Mouse (Mus musculus): ENCODE results near the gene Grcc10. TPM values are rescaled to one million over a fixed set of nuclear protein-coding genes. Genes with fewer than 3 reads are reported as not detected.
A peak's percentile ranks its signal among the peaks of the same experiment; 100 is the strongest.

Grcc10 gene
- polyA plus RNA-seq, 1 experiment from 2014 or later: 364 TPM

DNA sequence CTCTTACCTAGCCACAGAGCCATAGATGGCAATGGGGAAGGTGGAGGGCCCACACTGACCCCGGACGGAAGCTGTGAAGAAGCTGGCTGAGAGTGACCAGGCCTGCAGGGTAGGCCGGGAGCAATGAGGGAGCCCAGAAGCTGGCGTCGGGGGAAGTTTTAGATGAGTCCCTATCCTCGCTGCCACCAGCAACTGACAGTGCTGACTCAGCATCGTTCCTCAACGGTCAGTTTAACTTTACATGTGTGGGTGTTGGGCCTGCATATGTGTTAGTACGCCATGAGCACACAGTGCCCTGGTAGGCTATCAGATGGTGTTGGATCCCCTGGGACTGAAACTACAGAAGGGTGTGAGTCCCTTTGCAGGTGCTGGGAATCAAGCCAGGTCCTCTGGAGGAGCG lies 16.7 kb downstream of the Grcc10 start:
- Histone ChIP-seq H3K4me3 (no peak overlapping the region), H3K27me3 (replicated peaks) (no peaks in the 10 kb centered on the region), H3K36me3 (no peaks in the 10 kb centered on the region), H3K9ac (no peak overlapping the region), H3K9me3 (no peaks in the 10 kb centered on the region), H3K4me2 (no peak overlapping the region), H3K27ac (replicated peaks) (no peak overlapping the region), H3K4me1 (peaks cover 4% of the 10 kb centered on the region; the same call in 1 of the 2 replicates)
- ATAC-seq (ENCODE audit: extremely low read depth, insufficient number of reproducible peaks, low FRiP score, low TSS enrichment): no peak
- WGBS: 74% methylated on average over 10 of the region's 10 CpGs

DNA sequence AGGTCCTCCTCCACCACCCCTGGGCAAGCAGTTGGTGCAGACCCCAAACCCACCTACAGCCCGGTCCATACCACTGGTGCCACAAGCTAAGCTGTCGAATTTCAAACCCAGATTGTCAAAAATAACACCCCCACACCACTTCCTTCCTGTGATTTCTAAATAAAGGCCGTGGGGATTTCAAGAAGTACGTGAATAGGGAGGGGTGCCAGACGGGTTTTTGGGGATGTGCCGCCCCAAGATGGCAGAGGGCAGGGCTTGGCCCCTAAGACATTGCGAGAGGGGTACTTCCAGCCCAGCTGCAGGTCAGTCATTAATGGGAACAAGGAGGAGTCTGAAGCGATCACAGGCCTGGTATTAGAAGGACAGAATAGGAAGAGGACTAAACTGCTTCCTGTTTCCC lies 17.6 kb downstream of the Grcc10 start:
- WGBS: 68% methylated on average over 8 of the region's 8 CpGs
- Histone ChIP-seq H3K9ac (no peak overlapping the region), H3K4me1 (peaks cover 12% of the 10 kb centered on the region; the same call in 1 of the 2 replicates), H3K4me2 (no peak overlapping the region), H3K36me3 (no peaks in the 10 kb centered on the region), H3K27ac (replicated peaks) (no peak overlapping the region), H3K9me3 (no peaks in the 10 kb centered on the region), H3K27me3 (replicated peaks) (no peaks in the 10 kb centered on the region), H3K4me3 (no peak overlapping the region)
- ATAC-seq (ENCODE audit: extremely low read depth, insufficient number of reproducible peaks, low FRiP score, low TSS enrichment): no peak

DNA sequence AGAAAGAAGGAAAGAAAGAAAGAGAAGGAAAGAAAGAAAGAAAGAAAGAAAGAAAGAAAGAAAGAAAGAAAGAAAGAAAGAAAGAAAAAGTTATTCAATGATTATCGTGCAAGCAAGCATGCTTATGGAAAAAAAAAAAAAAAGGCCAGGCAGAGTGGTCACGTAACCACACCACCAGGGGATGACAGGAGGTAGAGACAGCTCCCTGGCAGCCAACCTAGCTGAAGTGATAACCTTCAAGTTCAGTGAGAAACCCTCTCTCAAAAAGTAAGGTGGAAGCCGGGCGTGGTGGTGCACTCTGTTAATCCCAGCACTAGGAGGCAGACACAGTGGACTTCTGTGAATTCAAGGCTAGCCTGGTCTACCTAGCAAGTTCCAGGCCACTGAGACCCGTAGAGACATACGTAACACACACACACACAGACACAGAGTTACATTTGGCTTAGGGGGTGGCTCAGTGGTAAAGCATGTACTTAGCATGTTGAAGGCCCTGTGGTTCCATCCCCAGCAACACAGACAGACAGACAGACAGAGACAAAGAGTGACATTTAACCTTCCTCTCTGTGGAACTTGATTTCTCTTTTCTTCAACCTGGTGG lies 18.2 kb downstream of the Grcc10 start:
- no peak for ATAC-seq (ENCODE audit: extremely low read depth, insufficient number of reproducible peaks, low FRiP score, low TSS enrichment)

DNA sequence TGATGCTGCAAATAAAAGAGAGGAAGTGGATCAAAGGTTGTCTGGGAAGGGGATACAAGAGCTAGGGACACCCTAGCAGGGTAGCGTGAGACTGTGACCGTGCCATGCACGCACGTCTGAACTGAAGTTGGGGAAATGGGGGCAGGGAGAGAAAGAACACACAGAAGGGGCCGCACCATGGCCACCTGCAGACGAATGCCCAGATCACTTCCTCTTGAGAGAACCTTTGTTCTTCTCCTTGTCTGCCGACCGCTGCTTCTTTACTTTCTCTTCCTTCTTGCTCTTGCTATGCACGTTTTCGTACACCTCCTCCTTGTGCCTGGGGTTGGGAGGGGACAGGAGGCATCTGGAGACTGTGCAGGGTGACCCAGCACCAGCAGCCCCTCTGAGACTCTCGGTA lies 20.3 kb downstream of the Grcc10 start:
- H3K4me1 ChIP-seq: peaks cover 12% of the 10 kb centered on the region; the same call in 1 of the 2 replicates
- H3K9ac ChIP-seq: no peak overlapping the region
- no peak overlapping the region for H3K4me3 ChIP-seq
- no peak overlapping the region for H3K4me2 ChIP-seq
- WGBS: 64% methylated on average over 11 of the region's 11 CpGs
- no peak overlapping the region for H3K27ac ChIP-seq (replicated peaks)
- peaks cover 21% of the 10 kb centered on the region for H3K36me3 ChIP-seq
- no peak for ATAC-seq (ENCODE audit: extremely low read depth, insufficient number of reproducible peaks, low FRiP score, low TSS enrichment)
- H3K27me3 ChIP-seq (replicated peaks): no peaks in the 10 kb centered on the region
- H3K9me3 ChIP-seq: no peaks in the 10 kb centered on the region

More for the DNA sequence above, 18.2 kb downstream of the Grcc10 start:
- H3K9me3 ChIP-seq: no peaks in the 10 kb centered on the region
- H3K9ac ChIP-seq: no peak overlapping the region
- no peaks in the 10 kb centered on the region for H3K36me3 ChIP-seq
- H3K4me1 ChIP-seq: peaks cover 12% of the 10 kb centered on the region; the same call in 1 of the 2 replicates
- H3K27me3 ChIP-seq (replicated peaks): no peaks in the 10 kb centered on the region
- H3K4me3 ChIP-seq: no peak overlapping the region
- 61% methylated on average over 6 of the region's 6 CpGs for WGBS
- no peak overlapping the region for H3K4me2 ChIP-seq
- no peak overlapping the region for H3K27ac ChIP-seq (replicated peaks)

DNA sequence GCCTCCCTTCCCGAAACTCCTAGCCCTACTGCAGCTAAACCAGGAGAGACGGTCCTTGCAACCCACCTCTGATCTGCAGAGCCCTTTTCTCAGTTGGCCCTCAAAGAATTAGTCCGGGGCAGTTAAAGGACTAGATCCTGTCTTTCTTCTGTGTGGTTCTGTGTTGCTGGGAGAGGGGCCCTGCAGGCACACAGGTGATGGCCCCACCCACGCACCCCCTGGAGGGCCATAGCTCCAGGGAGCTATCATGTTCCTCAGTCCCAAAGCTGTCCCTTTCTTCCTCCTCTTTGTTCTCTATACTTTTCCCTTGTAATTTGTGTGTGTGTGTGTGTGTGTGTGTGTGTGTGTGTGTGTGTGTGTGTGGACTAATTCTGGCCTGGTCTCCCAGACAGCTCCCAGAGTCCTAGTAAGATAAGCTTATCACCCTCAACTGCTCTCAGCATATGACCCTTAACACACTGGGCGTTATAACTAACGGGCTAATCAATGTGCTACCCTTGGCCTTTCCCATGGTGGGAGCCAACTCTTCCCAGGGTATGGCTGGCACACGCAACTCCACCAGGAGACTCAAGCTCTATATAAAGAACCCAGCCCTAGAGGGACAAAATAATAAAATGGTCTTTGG lies 21.7 kb downstream of the Grcc10 start:
- no peak for ATAC-seq (ENCODE audit: extremely low read depth, insufficient number of reproducible peaks, low FRiP score, low TSS enrichment)
- H3K4me3 ChIP-seq: no peak overlapping the region
- H3K4me2 ChIP-seq: peak overlapping the region; percentile 11; the same call in 1 of the 2 replicates
- peak overlapping the region; percentile 37; the same call in 1 of the 2 replicates for H3K9ac ChIP-seq
- no peak overlapping the region for H3K27ac ChIP-seq (replicated peaks)
- H3K9me3 ChIP-seq: no peaks in the 10 kb centered on the region
- H3K27me3 ChIP-seq (replicated peaks): no peaks in the 10 kb centered on the region
- WGBS: 50% methylated on average over 7 of the region's 7 CpGs
- peaks cover 35% of the 10 kb centered on the region for H3K36me3 ChIP-seq
- peaks cover 12% of the 10 kb centered on the region; the same call in 1 of the 2 replicates for H3K4me1 ChIP-seq

DNA sequence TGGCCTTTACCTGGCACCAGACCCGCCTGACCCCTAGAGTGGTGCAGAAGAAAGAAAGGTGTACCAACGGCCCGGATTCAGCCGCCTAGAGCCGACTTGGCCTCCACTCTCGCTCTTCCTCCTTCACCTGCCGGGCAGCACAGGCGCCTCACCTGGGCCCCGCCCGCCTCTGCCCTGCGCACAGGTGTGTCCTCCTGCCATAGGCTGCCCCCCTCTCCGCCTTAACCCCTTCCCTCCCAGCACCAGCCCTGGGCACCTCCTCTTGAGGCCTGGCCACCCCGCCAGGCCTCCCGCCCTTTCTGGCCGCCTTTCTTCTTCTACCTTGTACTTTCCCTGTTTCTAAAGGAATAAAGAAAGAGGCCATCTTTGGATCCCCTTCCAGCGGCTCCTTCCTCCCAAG lies 22.5 kb downstream of the Grcc10 start:
- H3K4me1 ChIP-seq: peaks cover 17% of the 10 kb centered on the region
- 66% methylated on average over 15 of the region's 16 CpGs for WGBS
- peak overlapping the region; percentile 11; the same call in 1 of the 2 replicates for H3K4me2 ChIP-seq
- H3K27me3 ChIP-seq (replicated peaks): no peaks in the 10 kb centered on the region
- H3K9me3 ChIP-seq: no peaks in the 10 kb centered on the region
- peak overlapping the region; percentile 16; the same call in 1 of the 2 replicates for H3K4me3 ChIP-seq
- H3K36me3 ChIP-seq: peaks cover 43% of the 10 kb centered on the region
- peak overlapping the region; percentile 37; the same call in 1 of the 2 replicates for H3K9ac ChIP-seq
- no peak for ATAC-seq (ENCODE audit: extremely low read depth, insufficient number of reproducible peaks, low FRiP score, low TSS enrichment)
- H3K27ac ChIP-seq (replicated peaks): no peak overlapping the region

DNA sequence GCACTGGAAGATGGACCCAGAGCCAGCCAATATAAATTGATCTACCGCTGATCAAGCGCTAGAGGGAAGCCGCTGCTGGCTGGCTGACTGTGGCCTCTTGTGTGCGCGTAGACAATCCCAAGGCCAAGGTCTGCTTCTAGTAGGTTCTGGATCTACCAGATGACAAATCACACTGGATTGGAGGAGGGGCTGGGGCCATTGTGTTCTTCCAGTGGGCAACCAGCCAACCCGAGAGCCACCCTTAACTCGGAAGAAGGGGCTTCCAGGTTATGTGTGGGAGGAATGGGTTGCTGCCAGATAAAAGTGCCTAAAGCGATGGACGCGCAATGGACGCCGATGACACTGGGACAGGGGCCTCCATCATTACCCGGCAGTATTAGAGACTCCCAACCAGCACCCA lies 23.2 kb downstream of the Grcc10 start:
- Histone ChIP-seq H3K9me3 (no peaks in the 10 kb centered on the region), H3K27ac (replicated peaks) (no peak overlapping the region), H3K9ac (peak overlapping the region; percentile 37; the same call in 1 of the 2 replicates), H3K4me3 (peak overlapping the region; percentile 16; the same call in 1 of the 2 replicates), H3K4me1 (peaks cover 24% of the 10 kb centered on the region), H3K36me3 (peaks cover 49% of the 10 kb centered on the region), H3K27me3 (replicated peaks) (no peaks in the 10 kb centered on the region), H3K4me2 (no peak overlapping the region)
- no peak for ATAC-seq (ENCODE audit: extremely low read depth, insufficient number of reproducible peaks, low FRiP score, low TSS enrichment)
- 73% methylated on average over 13 of the region's 13 CpGs for WGBS

DNA sequence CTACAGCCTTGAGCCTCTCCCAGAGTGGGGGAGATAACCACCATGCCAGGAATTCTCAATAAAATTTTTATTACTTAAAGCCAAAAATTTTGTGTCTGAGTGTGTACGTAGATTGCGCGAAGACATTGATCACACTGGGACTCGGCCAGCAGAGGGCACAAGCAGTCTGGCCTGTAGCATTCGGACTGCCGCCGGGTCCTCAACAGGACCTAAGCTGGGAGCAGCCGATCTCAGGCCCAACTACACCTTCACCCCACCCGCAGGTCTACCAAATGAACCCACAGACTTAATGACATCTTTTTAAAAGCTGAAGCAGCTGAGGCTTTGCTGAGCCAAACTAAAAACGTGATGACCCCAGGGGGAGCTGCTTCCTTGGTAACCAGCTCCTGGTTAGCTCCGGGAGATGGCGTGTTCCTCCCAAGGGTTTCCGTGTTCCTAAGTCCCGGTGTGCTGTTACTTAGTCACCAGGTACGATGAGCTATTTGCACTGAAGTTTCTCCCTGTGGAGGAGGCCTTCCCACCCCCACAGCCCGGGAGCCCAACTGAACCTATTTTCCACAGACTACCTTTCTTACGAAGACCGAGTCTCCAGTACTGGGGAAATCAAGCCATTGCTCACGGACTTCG lies 24.2 kb downstream of the Grcc10 start:
- no peaks in the 10 kb centered on the region for H3K27me3 ChIP-seq (replicated peaks)
- H3K9me3 ChIP-seq: no peaks in the 10 kb centered on the region
- 71% methylated on average over 20 of the region's 20 CpGs for WGBS
- peaks cover 27% of the 10 kb centered on the region for H3K4me1 ChIP-seq
- no peak for ATAC-seq (ENCODE audit: extremely low read depth, insufficient number of reproducible peaks, low FRiP score, low TSS enrichment)
- H3K36me3 ChIP-seq: peaks cover 49% of the 10 kb centered on the region
- H3K4me2 ChIP-seq: no peak overlapping the region
- H3K4me3 ChIP-seq: no peak overlapping the region
- no peak overlapping the region for H3K9ac ChIP-seq
- no peak overlapping the region for H3K27ac ChIP-seq (replicated peaks)

DNA sequence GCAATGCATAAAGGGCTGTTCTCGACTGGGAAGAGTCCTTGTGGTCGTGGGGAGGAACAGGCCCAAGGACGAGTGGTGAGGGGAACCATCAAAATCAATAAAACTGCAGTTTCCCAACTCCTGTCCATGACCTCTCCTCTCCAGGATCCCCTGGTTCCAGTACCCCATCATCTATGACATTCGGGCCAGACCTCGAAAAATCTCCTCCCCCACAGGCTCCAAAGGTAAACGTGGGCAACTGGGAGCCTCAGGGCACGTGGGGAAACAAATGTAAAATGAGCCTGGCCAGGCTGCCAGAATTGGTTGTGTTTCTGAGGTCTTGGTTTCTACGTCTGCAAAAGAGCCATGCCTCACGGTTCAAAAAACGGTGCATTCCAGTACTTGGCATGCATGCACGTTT lies 28.3 kb downstream of the Grcc10 start:
- Histone ChIP-seq H3K4me2 (peak overlapping the region; percentile 93), H3K4me3 (peak overlapping the region; percentile 89), H3K9me3 (no peaks in the 10 kb centered on the region), H3K36me3 (peaks cover 69% of the 10 kb centered on the region), H3K9ac (peak overlapping the region; percentile 93), H3K27ac (replicated peaks) (peak overlapping the region; percentile 85), H3K27me3 (replicated peaks) (no peaks in the 10 kb centered on the region), H3K4me1 (peaks cover 41% of the 10 kb centered on the region)
- WGBS: 13% methylated on average over 11 of the region's 11 CpGs
- no peak for ATAC-seq (ENCODE audit: extremely low read depth, insufficient number of reproducible peaks, low FRiP score, low TSS enrichment)

DNA sequence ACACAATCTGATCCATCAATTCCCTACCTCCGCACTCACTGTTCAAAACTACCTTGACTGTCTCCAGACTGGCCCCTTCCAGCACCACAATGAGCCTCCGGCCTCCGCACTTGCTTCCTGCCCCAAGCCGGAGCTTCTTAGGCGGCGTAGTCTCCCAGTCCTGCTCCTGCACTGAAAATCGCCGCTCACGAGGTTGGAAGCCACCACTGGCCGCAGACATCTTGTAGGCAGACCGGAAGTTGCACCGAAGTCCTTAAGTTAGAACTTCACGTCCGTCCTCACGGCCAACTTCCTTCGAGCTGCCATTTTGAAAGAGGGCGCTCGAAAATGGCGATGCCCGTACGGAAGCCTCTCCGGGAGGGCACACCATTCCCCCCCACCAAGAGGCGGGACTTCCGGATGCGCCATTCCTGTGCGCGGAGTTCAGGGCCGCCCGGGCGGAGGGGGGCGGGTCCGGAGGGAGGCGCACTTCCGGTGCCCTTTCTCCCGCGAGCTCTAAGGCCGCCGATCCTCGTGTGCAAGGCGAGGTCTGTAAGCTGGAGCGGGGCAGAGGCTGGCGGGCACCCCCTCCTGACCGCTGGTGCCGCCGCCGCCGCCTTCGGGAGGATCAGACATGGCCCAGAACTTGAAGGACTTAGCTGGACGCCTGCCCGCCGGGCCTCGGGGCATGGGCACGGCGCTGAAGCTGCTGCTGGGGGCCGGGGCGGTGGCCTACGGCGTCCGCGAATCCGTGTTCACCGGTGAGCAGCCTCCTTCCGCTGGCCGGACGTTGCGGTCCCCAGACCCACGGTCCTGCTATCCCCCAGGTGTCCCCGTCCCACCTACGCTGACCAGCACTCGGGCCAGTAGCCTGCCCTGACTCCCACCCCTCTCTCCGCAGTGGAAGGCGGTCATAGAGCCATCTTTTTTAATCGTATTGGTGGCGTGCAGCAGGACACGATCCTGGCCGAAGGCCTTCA lies 29.1 kb downstream of the Grcc10 start, which contains the start of the genes Emg1 and Phb2:
Emg1 (minus strand) TSS at position 355 of the 959 bp plus-strand sequence.
Phb2 (plus strand) TSS at position 513 of the 959 bp plus-strand sequence.
- Histone ChIP-seq H3K9me3 (no peaks in the 10 kb centered on the region), H3K27me3 (replicated peaks) (no peaks in the 10 kb centered on the region), H3K36me3 (peaks cover 68% of the 10 kb centered on the region), H3K9ac (peak within 1 kb of the TSS; percentile 93), H3K4me3 (peak within 1 kb of the TSS; percentile 89), H3K27ac (replicated peaks) (peak within 1 kb of the TSS; percentile 87), H3K4me1 (peaks cover 41% of the 10 kb centered on the region), H3K4me2 (peak within 1 kb of the TSS; percentile 93)
- ATAC-seq (ENCODE audit: extremely low read depth, insufficient number of reproducible peaks, low FRiP score, low TSS enrichment): peak; percentile 94
- under 1% methylated on average over 68 of the region's 76 CpGs for WGBS

Data from heart, embryonic 13.5 days (tissue).